Mouse (Mus musculus): Measurements from ENCODE around the gene Nek11. TPM values are rescaled to one million over a fixed set of nuclear protein-coding genes. Genes with fewer than 3 reads are reported as not detected.
A peak's percentile ranks its signal among the peaks of the same experiment; 100 is the strongest.

Nek11 gene
- total RNA-seq (2014; rRNA removed) (not detected in 2 replicates), polyA plus RNA-seq (2012; rRNA removed) (not detected in 2 replicates)

DNA sequence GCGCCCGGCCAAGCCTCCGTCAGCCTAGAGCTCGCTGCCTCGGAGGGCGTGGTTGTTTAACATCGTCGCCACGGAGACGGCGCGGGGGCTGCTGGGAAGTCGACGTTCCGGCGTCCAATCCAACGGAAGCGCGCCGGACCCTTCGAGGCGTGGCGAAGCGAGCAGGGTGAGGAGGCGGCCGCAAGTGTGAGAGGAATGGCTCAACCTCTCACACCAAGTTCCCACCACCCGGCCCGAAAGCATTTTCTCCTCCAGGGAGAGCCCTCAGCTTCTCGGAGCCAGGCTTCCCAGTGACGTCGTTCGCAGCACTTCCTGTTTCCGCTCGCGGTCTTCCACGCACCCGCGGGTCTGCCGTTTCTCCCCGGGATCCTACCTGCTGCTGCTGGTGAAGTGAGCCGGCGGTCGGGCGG lies at the start of gene Nek11, which contains the start of gene Aste1:
Gene Nek11, minus strand, starts transcription at position 307 of the 410 bp plus-strand sequence.
Gene Aste1, plus strand, starts transcription at position 175 of the 410 bp plus-strand sequence.
- H3K27ac ChIP-seq (replicated peaks; ENCODE audit: insufficient read depth, low read depth, low read length): peak within 1 kb of the TSS; percentile 67
- H3K27me3 ChIP-seq (ENCODE audit: control insufficient read depth, insufficient read depth, low read length): no peaks in the 10 kb centered on the region
- DNase-seq (ENCODE audit: extremely low read depth, low read depth, low spot score): peak; percentile 83
- H3K9ac ChIP-seq (ENCODE audit: low read depth, low read length): peak within 1 kb of the TSS; percentile 74
- WGBS: under 1% methylated on average over 44 of the region's 44 CpGs
- H3K36me3 ChIP-seq (ENCODE audit: control insufficient read depth, insufficient read depth, low read length): peaks cover 15% of the 10 kb centered on the region
- TF ChIP-seq POLR2A (IDR thresholded peaks at IDR 0.05; ENCODE audit: extremely low read depth, insufficient read depth, low read length) (no peak), CTCF (IDR thresholded peaks at IDR 0.05; ENCODE audit: low read depth, low read length) (no peak)
- H3K79me2 ChIP-seq (ENCODE audit: control insufficient read depth, insufficient read depth, low read length): 0 out of 2 replicates have a peak, but pooled peaks cover 6% of the 10 kb centered on the region
- H3K4me1 ChIP-seq (ENCODE audit: control insufficient read depth, insufficient read depth, low read length): peaks cover 3% of the 10 kb centered on the region; the same call in 1 of the 2 replicates
- peak within 1 kb of the TSS; percentile 61 for H3K4me3 ChIP-seq (ENCODE audit: insufficient read depth, low read depth, low read length)

DNA sequence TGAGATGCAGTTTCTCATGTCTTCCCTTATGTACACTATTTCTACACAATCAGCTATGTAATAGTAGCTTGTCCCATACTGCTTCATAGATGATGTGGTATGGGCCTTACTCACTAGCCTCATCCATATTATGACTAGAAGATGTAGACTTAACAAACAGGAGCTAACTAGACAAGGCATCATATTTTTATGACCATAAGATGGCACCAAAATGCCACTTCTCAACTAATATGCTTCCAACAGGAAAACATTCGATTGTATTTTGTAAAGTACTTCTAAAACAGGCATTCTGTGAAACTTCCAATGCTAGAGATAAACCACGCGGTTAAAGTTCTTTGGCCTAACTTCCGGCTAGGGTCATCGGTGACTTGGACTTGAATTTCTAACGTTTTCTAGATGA lies 13.2 kb upstream of the Nek11 start:
- no peak overlapping the region for H3K4me3 ChIP-seq (ENCODE audit: insufficient read depth, low read depth, low read length)
- no peaks in the 10 kb centered on the region for H3K27me3 ChIP-seq (ENCODE audit: control insufficient read depth, insufficient read depth, low read length)
- no peak overlapping the region for H3K9ac ChIP-seq (ENCODE audit: low read depth, low read length)
- H3K27ac ChIP-seq (replicated peaks; ENCODE audit: insufficient read depth, low read depth, low read length): no peak overlapping the region
- TF ChIP-seq POLR2A (IDR thresholded peaks at IDR 0.05; ENCODE audit: extremely low read depth, insufficient read depth, low read length) (no peak), CTCF (IDR thresholded peaks at IDR 0.05; ENCODE audit: low read depth, low read length) (no peak)
- WGBS: 88% methylated on average over 6 of the region's 6 CpGs
- H3K36me3 ChIP-seq (ENCODE audit: control insufficient read depth, insufficient read depth, low read length): peaks cover 40% of the 10 kb centered on the region
- no peaks in the 10 kb centered on the region for H3K79me2 ChIP-seq (ENCODE audit: control insufficient read depth, insufficient read depth, low read length)
- DNase-seq (ENCODE audit: extremely low read depth, low read depth, low spot score): no peak
- H3K4me1 ChIP-seq (ENCODE audit: control insufficient read depth, insufficient read depth, low read length): no peaks in the 10 kb centered on the region

DNA sequence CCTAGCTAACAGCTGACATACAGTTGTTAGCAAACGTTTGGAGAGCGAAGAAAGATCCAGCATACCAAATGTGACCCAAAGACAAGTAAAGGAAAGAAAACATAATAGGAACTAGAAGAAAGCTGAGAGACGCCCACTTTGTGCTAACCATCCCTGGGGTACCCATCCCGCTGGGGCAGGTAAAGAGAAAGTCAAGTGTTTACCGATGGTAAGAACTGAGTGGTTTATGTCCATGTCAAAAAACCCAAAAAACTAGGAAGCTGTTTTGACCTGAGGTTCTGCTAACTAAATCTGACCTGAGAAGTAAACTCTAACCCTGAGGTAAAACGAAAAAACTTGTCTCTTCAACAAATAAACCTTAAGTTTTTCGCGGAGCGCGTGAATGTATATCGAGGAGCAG lies 604 bp downstream of the Nek11 start:
- no peaks in the 10 kb centered on the region for H3K27me3 ChIP-seq (ENCODE audit: control insufficient read depth, insufficient read depth, low read length)
- H3K79me2 ChIP-seq (ENCODE audit: control insufficient read depth, insufficient read depth, low read length): 0 out of 2 replicates have a peak, but pooled peaks cover 6% of the 10 kb centered on the region
- peaks cover 14% of the 10 kb centered on the region for H3K36me3 ChIP-seq (ENCODE audit: control insufficient read depth, insufficient read depth, low read length)
- H3K4me3 ChIP-seq (ENCODE audit: insufficient read depth, low read depth, low read length): peak overlapping the region; percentile 46
- 0 out of 2 replicates have a peak overlapping the region, but pooled peaks have one; percentile 37 for H3K9ac ChIP-seq (ENCODE audit: low read depth, low read length)
- DNase-seq (ENCODE audit: extremely low read depth, low read depth, low spot score): no peak
- H3K4me1 ChIP-seq (ENCODE audit: control insufficient read depth, insufficient read depth, low read length): peaks cover 3% of the 10 kb centered on the region; the same call in 1 of the 2 replicates
- WGBS: 16% methylated on average over 11 of the region's 11 CpGs
- no peak overlapping the region for H3K27ac ChIP-seq (replicated peaks; ENCODE audit: insufficient read depth, low read depth, low read length)
- TF ChIP-seq POLR2A (IDR thresholded peaks at IDR 0.05; ENCODE audit: extremely low read depth, insufficient read depth, low read length) (no peak), CTCF (IDR thresholded peaks at IDR 0.05; ENCODE audit: low read depth, low read length) (no peak)

DNA sequence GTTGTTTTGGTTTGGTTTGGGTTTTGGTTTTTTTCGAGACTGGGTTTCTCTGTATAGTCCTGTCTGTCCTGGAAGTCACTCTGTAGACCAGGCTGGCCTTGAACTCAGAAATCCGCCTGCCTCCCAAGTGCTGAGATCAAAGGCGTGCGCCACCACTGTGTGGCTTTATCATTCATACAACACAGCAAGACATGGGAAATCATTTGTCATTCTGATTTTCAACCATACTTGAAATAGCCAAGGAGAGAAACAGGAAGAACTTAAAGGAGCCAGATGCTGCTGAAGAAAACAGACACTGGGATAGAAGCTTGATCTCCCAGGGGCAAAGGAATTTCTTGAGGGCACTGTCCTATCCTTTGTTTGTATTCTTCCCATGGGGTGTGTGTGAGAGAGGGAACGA lies 4.7 kb downstream of the Nek11 start:
- H3K27me3 ChIP-seq (ENCODE audit: control insufficient read depth, insufficient read depth, low read length): no peaks in the 10 kb centered on the region
- H3K36me3 ChIP-seq (ENCODE audit: control insufficient read depth, insufficient read depth, low read length): no peaks in the 10 kb centered on the region
- H3K9ac ChIP-seq (ENCODE audit: low read depth, low read length): no peak overlapping the region
- TF ChIP-seq CTCF (IDR thresholded peaks at IDR 0.05; ENCODE audit: low read depth, low read length) (no peak), POLR2A (IDR thresholded peaks at IDR 0.05; ENCODE audit: extremely low read depth, insufficient read depth, low read length) (no peak)
- no peak overlapping the region for H3K27ac ChIP-seq (replicated peaks; ENCODE audit: insufficient read depth, low read depth, low read length)
- no peaks in the 10 kb centered on the region for H3K79me2 ChIP-seq (ENCODE audit: control insufficient read depth, insufficient read depth, low read length)
- 49% methylated on average over 5 of the region's 5 CpGs for WGBS
- no peak overlapping the region for H3K4me3 ChIP-seq (ENCODE audit: insufficient read depth, low read depth, low read length)
- H3K4me1 ChIP-seq (ENCODE audit: control insufficient read depth, insufficient read depth, low read length): no peaks in the 10 kb centered on the region
- no peak for DNase-seq (ENCODE audit: extremely low read depth, low read depth, low spot score)

DNA sequence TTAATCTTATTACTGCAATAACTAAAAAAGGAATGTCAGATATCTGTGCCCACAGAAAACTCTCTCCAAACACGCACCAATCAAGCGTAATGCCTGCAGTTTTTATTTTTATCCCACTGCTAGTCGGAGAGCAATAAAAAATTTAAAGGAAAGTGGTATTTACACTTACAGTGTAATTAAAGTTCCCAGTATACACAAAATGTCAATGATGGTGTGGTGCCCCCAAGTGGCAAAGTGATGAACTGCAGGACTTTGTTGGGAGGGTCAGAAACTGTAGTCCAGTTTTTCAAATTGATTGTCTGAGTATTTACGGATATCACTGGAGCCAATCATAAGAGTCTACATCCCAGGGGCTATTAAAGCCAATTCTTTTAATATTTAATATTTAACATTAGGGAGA lies 6.0 kb downstream of the Nek11 start:
- peak; percentile 23 for DNase-seq (ENCODE audit: extremely low read depth, low read depth, low spot score)
- 5% methylated on average over 4 of the region's 4 CpGs for WGBS

DNA sequence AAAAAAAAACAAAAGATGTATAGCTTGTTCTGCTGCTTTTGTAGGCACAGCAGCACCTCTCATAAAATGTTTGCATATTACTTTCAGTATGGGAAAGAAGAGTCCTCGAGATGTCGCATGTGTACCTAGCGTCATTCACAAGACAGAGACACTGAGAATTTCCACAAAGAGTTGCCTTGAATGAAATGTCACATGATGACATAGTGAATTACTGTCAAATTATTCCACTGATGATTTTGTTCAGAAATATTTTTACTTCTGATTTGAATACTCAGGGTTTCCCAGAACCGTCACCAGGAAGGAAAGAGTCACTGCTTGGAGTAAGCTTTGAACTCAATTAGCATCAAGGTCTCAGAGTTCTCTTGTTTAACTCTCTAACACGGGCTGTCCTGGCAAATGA lies 7.9 kb downstream of the Nek11 start:
- no peaks in the 10 kb centered on the region for H3K27me3 ChIP-seq (ENCODE audit: control insufficient read depth, insufficient read depth, low read length)
- TF ChIP-seq CTCF (IDR thresholded peaks at IDR 0.05; ENCODE audit: low read depth, low read length): no peak
- TF ChIP-seq POLR2A (IDR thresholded peaks at IDR 0.05; ENCODE audit: extremely low read depth, insufficient read depth, low read length): no peak
- H3K36me3 ChIP-seq (ENCODE audit: control insufficient read depth, insufficient read depth, low read length): no peaks in the 10 kb centered on the region
- no peaks in the 10 kb centered on the region for H3K79me2 ChIP-seq (ENCODE audit: control insufficient read depth, insufficient read depth, low read length)
- H3K4me1 ChIP-seq (ENCODE audit: control insufficient read depth, insufficient read depth, low read length): no peaks in the 10 kb centered on the region
- H3K27ac ChIP-seq (replicated peaks; ENCODE audit: insufficient read depth, low read depth, low read length): no peak overlapping the region
- WGBS: 71% methylated on average over 5 of the region's 5 CpGs
- H3K4me3 ChIP-seq (ENCODE audit: insufficient read depth, low read depth, low read length): no peak overlapping the region
- DNase-seq (ENCODE audit: extremely low read depth, low read depth, low spot score): no peak
- H3K9ac ChIP-seq (ENCODE audit: low read depth, low read length): no peak overlapping the region

More for the DNA sequence above, 6.0 kb downstream of the Nek11 start:
- no peak overlapping the region for H3K4me3 ChIP-seq (ENCODE audit: insufficient read depth, low read depth, low read length)
- no peaks in the 10 kb centered on the region for H3K79me2 ChIP-seq (ENCODE audit: control insufficient read depth, insufficient read depth, low read length)
- TF ChIP-seq CTCF (IDR thresholded peaks at IDR 0.05; ENCODE audit: low read depth, low read length) (peak; percentile 54), POLR2A (IDR thresholded peaks at IDR 0.05; ENCODE audit: extremely low read depth, insufficient read depth, low read length) (no peak)
- no peaks in the 10 kb centered on the region for H3K27me3 ChIP-seq (ENCODE audit: control insufficient read depth, insufficient read depth, low read length)
- no peaks in the 10 kb centered on the region for H3K4me1 ChIP-seq (ENCODE audit: control insufficient read depth, insufficient read depth, low read length)
- no peak overlapping the region for H3K9ac ChIP-seq (ENCODE audit: low read depth, low read length)
- H3K36me3 ChIP-seq (ENCODE audit: control insufficient read depth, insufficient read depth, low read length): no peaks in the 10 kb centered on the region
- no peak overlapping the region for H3K27ac ChIP-seq (replicated peaks; ENCODE audit: insufficient read depth, low read depth, low read length)
